Mouse (Mus musculus) intestine, embryonic 16.5 days (tissue): ENCODE data around the gene Wfikkn2. TPM values are rescaled to one million over a fixed set of nuclear protein-coding genes. Genes with fewer than 3 reads are reported as not detected.
A peak's percentile ranks its signal among the peaks of the same experiment; 100 is the strongest.

ENCODE experiments used
- ATAC-seq: fragments of 200-750 bp; cut with Nextera tagmentation; 2 replicates; pipeline ENCODE4 v1.8.0; 2017; ENCODE audit warnings: moderate TSS enrichment, moderate library complexity
- H3K27ac ChIP-seq: fragments of 300-500 bp; sonication (generic); 2 replicates; pipeline ENCODE4 v1.5.1; 2014; ENCODE audit warnings: mild to moderate bottlenecking, low read length
- H3K27me3 ChIP-seq: fragments of 300-500 bp; sonication (generic); replicated peaks from 2 replicates; pipeline ENCODE4 v1.6.1; 2014; ENCODE audit warnings: low read length, control low read depth, mixed read lengths; ENCODE audit not compliant: control insufficient read depth, insufficient read depth
- H3K36me3 ChIP-seq: fragments of 300-500 bp; sonication (generic); 2 replicates; pipeline ENCODE4 v1.6.1; 2014; ENCODE audit warnings: low read length, control low read depth; ENCODE audit not compliant: control insufficient read depth, insufficient read depth
- H3K4me1 ChIP-seq: fragments of 300-500 bp; sonication (generic); 2 replicates; pipeline ENCODE4 v1.6.1; 2014; ENCODE audit warnings: low read length, control low read depth, mixed read lengths; ENCODE audit not compliant: control insufficient read depth, insufficient read depth
- H3K4me2 ChIP-seq: fragments of 300-500 bp; sonication (generic); 2 replicates; pipeline ENCODE4 v1.6.1; 2014; ENCODE audit warnings: low read depth, low read length, control low read depth
- H3K4me3 ChIP-seq: fragments of 300-500 bp; sonication (generic); 2 replicates; pipeline ENCODE4 v1.5.1; 2014; ENCODE audit warnings: mild to moderate bottlenecking, low read length
- H3K9ac ChIP-seq: fragments of 300-500 bp; sonication (generic); 2 replicates; pipeline ENCODE4 v1.6.1; 2014; ENCODE audit warnings: low read depth, low read length
- H3K9me3 ChIP-seq: fragments of 300-500 bp; sonication (generic); 2 replicates; pipeline ENCODE4 v1.6.1; 2016; ENCODE audit warnings: low read length, control low read depth; ENCODE audit not compliant: control insufficient read depth
- WGBS: fragments of 180-500 bp; shearing (Covaris S2); extraction: QIAGEN DNeasy Blood & Tissue Kit; methylation state at CpG from one replicate; pipeline ENCODE4 v1.1.7; 2014; 5-methylcytosine and 5-hydroxymethylcytosine counted together
- polyA plus RNA-seq: library from polyadenylated mRNA; unstranded; fragments of >200 nt; fragmentation: Nextera tagmentation; extraction: Ambion mirVana; gene quantifications from 2 replicates; pipeline ENCODE4 v1.2.1, GENCODE M21; 2015

Wfikkn2 gene
- 1.8 and 2.2 TPM in 2 replicates for polyA plus RNA-seq

GRCm38 (mm10) chr11:94245955-94246788, at the start of gene Wfikkn2:
Gene Wfikkn2, minus strand, starts transcription at chr11:94246005.
- Histone ChIP-seq H3K27ac (peak within 1 kb of the TSS; percentile 37; the same call in 1 of the 2 replicates), H3K9ac (no peak within 1 kb of the TSS; the same call in 1 of the 2 replicates), H3K27me3 (no peaks in the 10 kb centered on the region), H3K9me3 (no peaks in the 10 kb centered on the region), H3K36me3 (no peaks in the 10 kb centered on the region), H3K4me3 (no peak within 1 kb of the TSS), H3K4me2 (no peak within 1 kb of the TSS), H3K4me1 (peaks cover 34% of the 10 kb centered on the region)
- WGBS: 45% methylated on average over 17 of the region's 17 CpGs
- ATAC-seq: peak; percentile 73

- peaks cover 33% of the 10 kb centered on the region for H3K36me3 ChIP-seq
These were observed 49.4 kb upstream of the Wfikkn2 start for GRCm38 (mm10) chr11:94294996-94295845.

GRCm38 (mm10) chr11:94290062-94290740, 44.4 kb upstream of the Wfikkn2 start:
- Histone ChIP-seq H3K4me2 (no peak overlapping the region), H3K27ac (no peak overlapping the region), H3K27me3 (no peaks in the 10 kb centered on the region), H3K4me1 (no peaks in the 10 kb centered on the region), H3K4me3 (no peak overlapping the region), H3K9ac (no peak overlapping the region), H3K9me3 (no peaks in the 10 kb centered on the region), H3K36me3 (peaks cover 14% of the 10 kb centered on the region)
- ATAC-seq: no peak
- WGBS: 91% methylated on average over 10 of the region's 10 CpGs

More at GRCm38 (mm10) chr11:94294996-94295845, 49.4 kb upstream of the Wfikkn2 start:
- no peak for ATAC-seq
- WGBS: 76% methylated on average over 9 of the region's 9 CpGs
- no peak overlapping the region for H3K4me2 ChIP-seq
- no peak overlapping the region for H3K9ac ChIP-seq
- no peaks in the 10 kb centered on the region for H3K9me3 ChIP-seq
- H3K4me3 ChIP-seq: no peak overlapping the region
- no peaks in the 10 kb centered on the region for H3K27me3 ChIP-seq
- no peaks in the 10 kb centered on the region for H3K4me1 ChIP-seq
- no peak overlapping the region for H3K27ac ChIP-seq

- WGBS: 86% methylated on average over 5 of the region's 5 CpGs
These were observed 41.3 kb upstream of the Wfikkn2 start for GRCm38 (mm10) chr11:94287105-94287504.

GRCm38 (mm10) chr11:94285886-94286574, 40.2 kb upstream of the Wfikkn2 start:
- no peak overlapping the region for H3K27ac ChIP-seq
- no peaks in the 10 kb centered on the region for H3K9me3 ChIP-seq
- 0 out of 2 replicates have a peak, but pooled peaks cover 3% of the 10 kb centered on the region for H3K4me1 ChIP-seq
- 91% methylated on average over 11 of the region's 11 CpGs for WGBS
- no peak overlapping the region for H3K9ac ChIP-seq
- ATAC-seq: no peak
- peaks cover 6% of the 10 kb centered on the region for H3K36me3 ChIP-seq
- H3K4me2 ChIP-seq: no peak overlapping the region
- no peak overlapping the region for H3K4me3 ChIP-seq
- H3K27me3 ChIP-seq: no peaks in the 10 kb centered on the region

More at GRCm38 (mm10) chr11:94287105-94287504, 41.3 kb upstream of the Wfikkn2 start:
- H3K27me3 ChIP-seq: no peaks in the 10 kb centered on the region
- peaks cover 7% of the 10 kb centered on the region for H3K36me3 ChIP-seq
- H3K4me3 ChIP-seq: no peak overlapping the region
- no peaks in the 10 kb centered on the region for H3K4me1 ChIP-seq
- H3K9ac ChIP-seq: no peak overlapping the region
- no peak overlapping the region for H3K4me2 ChIP-seq
- ATAC-seq: peak; percentile 6; the same call in 1 of the 2 replicates
- no peak overlapping the region for H3K27ac ChIP-seq
- H3K9me3 ChIP-seq: no peaks in the 10 kb centered on the region

GRCm38 (mm10) chr11:94283536-94284099, 37.8 kb upstream of the Wfikkn2 start:
- peak overlapping the region; percentile 31 for H3K4me2 ChIP-seq
- no peaks in the 10 kb centered on the region; the same call in 1 of the 2 replicates for H3K36me3 ChIP-seq
- no peak for ATAC-seq
- peak overlapping the region; percentile 10 for H3K27ac ChIP-seq
- 84% methylated on average over 6 of the region's 6 CpGs for WGBS
- no peaks in the 10 kb centered on the region for H3K9me3 ChIP-seq
- H3K9ac ChIP-seq: 0 out of 2 replicates have a peak overlapping the region, but pooled peaks have one; percentile 22
- peaks cover 9% of the 10 kb centered on the region; the same call in 1 of the 2 replicates for H3K4me1 ChIP-seq
- peak overlapping the region; percentile 40 for H3K4me3 ChIP-seq
- H3K27me3 ChIP-seq: no peaks in the 10 kb centered on the region

GRCm38 (mm10) chr11:94282291-94282690, 36.5 kb upstream of the Wfikkn2 start:
- 51% methylated on average over 5 of the region's 5 CpGs for WGBS
- peak overlapping the region; percentile 40 for H3K4me3 ChIP-seq
- H3K27me3 ChIP-seq: no peaks in the 10 kb centered on the region
- no peak for ATAC-seq
- H3K9me3 ChIP-seq: no peaks in the 10 kb centered on the region
- H3K27ac ChIP-seq: peak overlapping the region; percentile 94
- no peaks in the 10 kb centered on the region; the same call in 1 of the 2 replicates for H3K36me3 ChIP-seq
- H3K4me1 ChIP-seq: peaks cover 9% of the 10 kb centered on the region; the same call in 1 of the 2 replicates
- H3K9ac ChIP-seq: peak overlapping the region; percentile 52
- peak overlapping the region; percentile 24; the same call in 1 of the 2 replicates for H3K4me2 ChIP-seq
